In genomic region chr5:115835291-115835690, GRCm38 (mm10) we compare ENCODE assay signal across 12 mouse cellular contexts. TPM values are rescaled to one million over a fixed set of nuclear protein-coding genes. Genes with fewer than 3 reads are reported as not detected.
DNase-seq lines count a peak whose midpoint lies in the region; ATAC-seq and TF ChIP-seq lines count a peak whose summit lies in the region.
"Had no signal": no experiment of that assay in that cellular context is flagged by ENCODE, and none has a peak within 500 bp of the region (broad histone marks: within the 10 kb centered on the region; RNA-seq: fewer than 3 reads in every experiment).

No protein-coding gene starts in this region.

- TF ChIP-seq POLR2A in ES-Bruce4 (IDR thresholded peaks at IDR 0.05; ENCODE audit: insufficient read depth, low read length), result no peak

- WGBS in kidney, postnatal 0 days, result 53% methylated on average over 7 of the region's 7 CpGs
- WGBS in kidney, embryonic 14.5 days, result 62% methylated on average over 7 of the region's 7 CpGs
- 63% methylated on average over 7 of the region's 7 CpGs for WGBS in forebrain, embryonic 15.5 days
- 69% methylated on average over 7 of the region's 7 CpGs for whole genome bisulfite sequencing in embryonic facial prominence, embryonic 10.5 days

- TF ChIP-seq CTCF in kidney, postnatal 0 days (IDR thresholded peaks at IDR 0.05; ENCODE audit: low read depth), result peak; percentile 47; the same call in 1 of the 2 replicates
- peak; percentile 72 for TF ChIP-seq CTCF in ES-Bruce4 (IDR thresholded peaks at IDR 0.05; ENCODE audit: low read depth, low read length)

- no peak overlapping the region for H3K4me3 ChIP-seq in kidney, postnatal 0 days (replicated peaks; ENCODE audit: low read depth, low read length)
- H3K4me3 ChIP-seq in kidney, embryonic 14.5 days (ENCODE audit: low read length), result no peak overlapping the region
- no peak overlapping the region for H3K4me3 ChIP-seq in ES-Bruce4 (ENCODE audit: low read depth, low read length)
- H3K4me3 ChIP-seq in forebrain, embryonic 15.5 days, result no peak overlapping the region
- H3K4me3 ChIP-seq in embryonic facial prominence, embryonic 10.5 days, result no peak overlapping the region

- no peak for DNase-seq in kidney, postnatal 0 days (ENCODE audit: low spot score)
- DNase-seq in A20 (ENCODE audit: low read depth, low spot score), result peak; percentile 46
- DNase-seq in lung, postnatal 14 days, result peak; percentile 40
- DNase-seq in urinary bladder, postnatal 36 days (ENCODE audit: low spot score in 2 of 2), result no peak
- no peak for DNase-seq in embryonic facial prominence, embryonic 10.5 days (ENCODE audit: low spot score)
- DNase-seq: gastrocnemius, postnatal 10 days; layer of hippocampus, postnatal 36 days; right cerebral cortex, postnatal 25 days had no signal

- no peak overlapping the region for H3K9ac ChIP-seq in kidney, postnatal 0 days (ENCODE audit: low read depth, low read length)
- H3K9ac ChIP-seq in kidney, embryonic 14.5 days (ENCODE audit: low read depth, low read length), result no peak overlapping the region
- H3K9ac ChIP-seq in ES-Bruce4 (ENCODE audit: low read depth, poor library complexity, severe bottlenecking), result no peak overlapping the region
- no peak overlapping the region for H3K9ac ChIP-seq in forebrain, embryonic 15.5 days (replicated peaks)
- H3K9ac ChIP-seq: hindbrain, embryonic 14.5 days had no signal

- H3K27me3 ChIP-seq in kidney, postnatal 0 days (ENCODE audit: insufficient read depth, low read length), result no peaks in the 10 kb centered on the region
- no peaks in the 10 kb centered on the region for H3K27me3 ChIP-seq in kidney, embryonic 14.5 days (ENCODE audit: control insufficient read depth, insufficient read depth, low read length)
- H3K27me3 ChIP-seq in ES-Bruce4 (ENCODE audit: control insufficient read depth, insufficient read depth, low read length, poor library complexity, severe bottlenecking), result no peaks in the 10 kb centered on the region
- no peaks in the 10 kb centered on the region for H3K27me3 ChIP-seq in forebrain, embryonic 15.5 days
- H3K27me3 ChIP-seq in embryonic facial prominence, embryonic 10.5 days (replicated peaks; ENCODE audit: low read depth, poor library complexity, severe bottlenecking), result no peaks in the 10 kb centered on the region

- no peak overlapping the region for H3K4me2 ChIP-seq in kidney, postnatal 0 days (ENCODE audit: low read length)
- H3K4me2 ChIP-seq in kidney, embryonic 14.5 days (replicated peaks; ENCODE audit: low read depth, low read length), result no peak overlapping the region
- H3K4me2 ChIP-seq in forebrain, embryonic 15.5 days (replicated peaks), result no peak overlapping the region
- H3K4me2 ChIP-seq: hindbrain, embryonic 14.5 days had no signal

- no peak for TF ChIP-seq EP300 in ES-Bruce4 (IDR thresholded peaks at IDR 0.05; ENCODE audit: insufficient read depth, low read depth, low read length)

- H3K9me3 ChIP-seq in kidney, postnatal 0 days (replicated peaks; ENCODE audit: low read length), result no peaks in the 10 kb centered on the region
- H3K9me3 ChIP-seq in kidney, embryonic 14.5 days (ENCODE audit: control insufficient read depth, low read length), result no peaks in the 10 kb centered on the region
- no peaks in the 10 kb centered on the region for H3K9me3 ChIP-seq in ES-Bruce4 (replicated peaks; ENCODE audit: control insufficient read depth, insufficient read depth, low read length, poor library complexity, severe bottlenecking)
- no peaks in the 10 kb centered on the region for H3K9me3 ChIP-seq in forebrain, embryonic 15.5 days
- H3K9me3 ChIP-seq in embryonic facial prominence, embryonic 10.5 days, result peaks cover 5% of the 10 kb centered on the region; the same call in 1 of the 2 replicates

- no peak for ATAC-seq in kidney, postnatal 0 days (replicated peaks; ENCODE audit: low FRiP score, low read depth)
- no peak for ATAC-seq in kidney, embryonic 14.5 days (ENCODE audit: low FRiP score, low TSS enrichment)
- ATAC-seq in forebrain, embryonic 15.5 days (replicated peaks), result no peak

- H3K27ac ChIP-seq in kidney, postnatal 0 days, result no peak overlapping the region
- no peak overlapping the region for H3K27ac ChIP-seq in kidney, embryonic 14.5 days (ENCODE audit: low read depth, low read length)
- no peak overlapping the region for H3K27ac ChIP-seq in ES-Bruce4 (ENCODE audit: insufficient read depth, low read length)
- no peak overlapping the region for H3K27ac ChIP-seq in forebrain, embryonic 15.5 days (replicated peaks)
- H3K27ac ChIP-seq in embryonic facial prominence, embryonic 10.5 days (replicated peaks), result no peak overlapping the region
- H3K27ac ChIP-seq: hindbrain, embryonic 14.5 days had no signal

- no peaks in the 10 kb centered on the region for H3K36me3 ChIP-seq in kidney, postnatal 0 days (ENCODE audit: insufficient read depth, low read length)
- no peaks in the 10 kb centered on the region for H3K36me3 ChIP-seq in kidney, embryonic 14.5 days (ENCODE audit: control insufficient read depth, insufficient read depth, low read length)
- no peaks in the 10 kb centered on the region for H3K36me3 ChIP-seq in ES-Bruce4 (ENCODE audit: control insufficient read depth, insufficient read depth, low read length, poor library complexity, severe bottlenecking)
- H3K36me3 ChIP-seq in forebrain, embryonic 15.5 days, result no peaks in the 10 kb centered on the region
- no peaks in the 10 kb centered on the region for H3K36me3 ChIP-seq in embryonic facial prominence, embryonic 10.5 days (replicated peaks)

- no peaks in the 10 kb centered on the region for H3K4me1 ChIP-seq in kidney, postnatal 0 days (replicated peaks; ENCODE audit: insufficient read depth, low read length)
- no peaks in the 10 kb centered on the region for H3K4me1 ChIP-seq in kidney, embryonic 14.5 days (ENCODE audit: control insufficient read depth, insufficient read depth, low read length)
- H3K4me1 ChIP-seq in ES-Bruce4 (ENCODE audit: control insufficient read depth, insufficient read depth, low read length), result no peaks in the 10 kb centered on the region
- no peaks in the 10 kb centered on the region for H3K4me1 ChIP-seq in forebrain, embryonic 15.5 days
- no peaks in the 10 kb centered on the region for H3K4me1 ChIP-seq in embryonic facial prominence, embryonic 10.5 days

RNA-seq across cellular contexts. Expression of gene Cit, which starts 9.8 kb away (rescaled TPM):
- 8.8 and 11.4 TPM in 2 replicates for polyA plus RNA-seq in kidney, postnatal 0 days (2015; fragmentation: Nextera tagmentation; extraction: Ambion mirVana)
- 31.9 and 34.9 TPM in 2 replicates for polyA plus RNA-seq in kidney, embryonic 14.5 days (2014; fragmentation: Nextera tagmentation; extraction: Ambion mirVana)
- 59.5 and 67.1 TPM in 2 replicates for polyA plus RNA-seq in ES-Bruce4 (2011; ENCODE audit: insufficient read depth, insufficient read length, low read depth, missing spikeins)
- 17.2 and 20.3 TPM in 2 replicates for polyA plus RNA-seq in forebrain, embryonic 15.5 days (2015; fragmentation: Nextera tagmentation; extraction: Ambion mirVana)
- polyA plus RNA-seq in embryonic facial prominence, embryonic 10.5 days (2016; fragmentation: Nextera tagmentation; extraction: Ambion mirVana), result 41.3 and 44.0 TPM in 2 replicates

Comparison
In these comparisons a context has a peak if more than half of its experiments do, and no peak if none do; other contexts are left out.
1. DNase-seq: peak in A20 (single experiment) and lung, postnatal 14 days (single experiment); none in kidney, postnatal 0 days (single experiment), urinary bladder, postnatal 36 days (0 of 2) and embryonic facial prominence, embryonic 10.5 days (single experiment).